Mouse (Mus musculus) midbrain, embryonic 10.5 days (tissue): Measurements from ENCODE around the gene Dthd1. TPM values are rescaled to one million over a fixed set of nuclear protein-coding genes. Genes with fewer than 3 reads are reported as not detected.

Experiments used
- DNase-seq: peaks from one replicate; pipeline ENCODE4 v3.0.0-alpha.2; 2017; ENCODE audit warnings: low spot score
- H3K27ac ChIP-seq: fragments of 300-500 bp; sonication (generic); replicated peaks from 2 replicates; pipeline ENCODE4 v1.5.1; 2016; ENCODE audit warnings: mild to moderate bottlenecking
- H3K27me3 ChIP-seq: fragments of 300-500 bp; sonication (generic); 2 replicates; pipeline ENCODE4 v1.6.1; 2016; ENCODE audit warnings: low read depth, mild to moderate bottlenecking; ENCODE audit not compliant: poor library complexity, severe bottlenecking
- H3K36me3 ChIP-seq: fragments of 300-500 bp; sonication (generic); 2 replicates; pipeline ENCODE4 v1.6.1; 2016; ENCODE audit warnings: mild to moderate bottlenecking, moderate library complexity
- H3K4me1 ChIP-seq: fragments of 300-500 bp; sonication (generic); 2 replicates; pipeline ENCODE4 v1.6.1; 2016
- H3K4me3 ChIP-seq: fragments of 300-500 bp; sonication (generic); 2 replicates; pipeline ENCODE4 v1.5.1; 2016; ENCODE audit warnings: mild to moderate bottlenecking, moderate library complexity
- H3K9me3 ChIP-seq: fragments of 300-500 bp; sonication (generic); replicated peaks from 2 replicates; pipeline ENCODE4 v1.6.1; 2016; ENCODE audit warnings: mild to moderate bottlenecking
- WGBS: fragments of 180-500 bp; shearing (Covaris S2); methylation state at CpG from one replicate; pipeline ENCODE4 v1.1.7; 2016; 5-methylcytosine and 5-hydroxymethylcytosine counted together
- polyA plus RNA-seq: library from polyadenylated mRNA; unstranded; fragments of >200 nt; fragmentation: Nextera tagmentation; extraction: Ambion mirVana; gene quantifications from 2 replicates; pipeline ENCODE4 v1.2.1, GENCODE M21; 2016

Gene Dthd1
- polyA plus RNA-seq, 1 experiment from 2014 or later, result not detected

DNA sequence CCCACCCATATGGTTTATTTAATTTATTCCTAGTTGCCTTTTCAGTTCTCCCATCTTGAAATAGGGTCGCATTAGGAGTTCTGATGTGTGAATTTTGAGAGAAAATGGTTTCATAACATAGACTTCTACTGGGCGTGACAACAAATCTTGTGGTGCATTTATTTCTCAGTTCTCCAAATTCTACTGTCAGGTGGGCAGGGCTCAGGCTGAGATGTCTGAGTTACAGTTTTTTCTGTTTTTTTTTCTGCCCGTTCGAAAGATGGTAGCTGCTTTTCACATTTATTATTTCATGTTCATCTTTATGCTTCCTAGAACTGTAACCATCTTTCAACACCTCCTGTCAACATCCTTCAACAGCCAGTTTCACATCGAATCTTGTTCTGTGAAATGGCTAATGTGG, 95.5 kb downstream of the Dthd1 start:
- WGBS, result 90% methylated on average over 5 of the region's 5 CpGs
- Histone ChIP-seq H3K36me3 (no peaks in the 10 kb centered on the region), H3K4me3 (no peak overlapping the region), H3K4me1 (no peaks in the 10 kb centered on the region), H3K27me3 (no peaks in the 10 kb centered on the region), H3K9me3 (no peaks in the 10 kb centered on the region), H3K27ac (no peak overlapping the region)
- no peak for DNase-seq

DNA sequence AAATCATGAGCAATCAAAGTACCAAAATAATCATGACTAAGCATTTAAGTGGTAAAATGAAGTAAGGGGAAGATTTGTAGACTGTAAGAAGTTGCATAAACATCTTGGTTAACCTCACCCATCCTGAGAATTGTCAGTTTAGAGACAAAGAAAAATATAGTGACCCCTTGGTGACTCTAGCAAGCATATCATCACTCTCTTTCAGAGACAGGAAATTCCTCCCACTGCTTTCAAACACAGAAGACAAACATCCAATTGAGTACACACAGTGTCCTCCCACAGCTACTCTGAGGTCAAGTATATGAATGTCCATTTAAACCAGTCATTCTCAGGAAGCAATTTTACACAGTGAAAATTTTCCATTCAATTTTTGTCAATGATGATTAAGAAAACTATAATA, 111.0 kb downstream of the Dthd1 start:
- Histone ChIP-seq H3K27ac (no peak overlapping the region), H3K4me1 (no peaks in the 10 kb centered on the region), H3K9me3 (no peaks in the 10 kb centered on the region), H3K27me3 (no peaks in the 10 kb centered on the region), H3K36me3 (no peaks in the 10 kb centered on the region), H3K4me3 (no peak overlapping the region)
- DNase-seq, result no peak

Other genes with a start within 250 kb of the Dthd1 start
- 0.94 and 1.3 TPM in 2 replicates for gene Arap2, start 47.7 kb upstream of the Dthd1 start, polyA plus RNA-seq